Mouse (Mus musculus): ENCODE results near the gene Fam126a.

DNA sequence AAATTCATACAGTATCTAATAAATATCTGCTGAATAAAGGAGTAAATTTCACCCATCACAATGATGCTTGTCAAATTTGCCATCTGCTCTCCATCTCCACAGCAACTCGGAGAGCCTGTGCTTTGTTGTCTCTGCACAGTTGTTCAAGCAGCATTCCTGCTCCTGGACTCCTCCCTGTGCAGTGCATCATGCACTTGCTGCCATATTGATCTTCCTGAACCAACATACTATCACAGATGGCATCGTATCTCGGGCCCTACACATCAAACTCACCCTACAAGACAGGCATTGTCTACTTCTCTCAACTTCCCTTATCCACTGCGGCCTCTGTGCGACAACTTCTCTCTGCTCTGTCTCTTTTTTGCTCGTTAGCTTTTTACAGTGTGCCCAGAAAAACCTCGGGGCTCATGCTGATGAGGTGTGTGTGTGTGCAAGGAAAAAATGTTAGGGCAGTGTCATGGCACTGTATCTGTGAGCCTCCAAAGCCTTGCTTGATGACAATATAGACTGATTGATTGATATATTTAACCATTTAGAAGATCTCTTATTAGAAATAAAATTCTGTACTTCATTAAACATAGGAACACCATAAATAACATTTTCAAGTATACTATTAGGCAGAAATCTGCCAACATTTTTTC is 11.7 kb downstream of the Fam126a start:
- TF ChIP-seq ZC3H11A (IDR thresholded peaks at IDR 0.05; ENCODE audit: borderline replicate concordance, low read depth, low read length), result no peak
- no peak for TF ChIP-seq ZNF384 (IDR thresholded peaks at IDR 0.05; ENCODE audit: low read depth, low read length)
- no peak for TF ChIP-seq HCFC1 (IDR thresholded peaks at IDR 0.05; ENCODE audit: borderline replicate concordance, insufficient read depth, low read length)
- no peak for TF ChIP-seq MAFK (IDR thresholded peaks at IDR 0.05; ENCODE audit: insufficient read depth, low read depth, low read length)
- no peak for TF ChIP-seq CHD2 (IDR thresholded peaks at IDR 0.05; ENCODE audit: low read depth, low read length)
